Mouse (Mus musculus): ENCODE data around the gene Cdc25b.

GRCm38 (mm10) chr2:131171401-131172104 is 15.2 kb upstream of the Cdc25b start:
- no peak for TF ChIP-seq GATA1 (IDR thresholded peaks at IDR 0.05; ENCODE audit: borderline replicate concordance, low read length)
- no peak for TF ChIP-seq FLI1 (IDR thresholded peaks at IDR 0.05; ENCODE audit: low read length)

All from megakaryocyte, embryonic 14.5 days (primary cell).